Mouse (Mus musculus) midbrain, postnatal 0 days (tissue): ENCODE results near the gene H3f3a. TPM values are rescaled to one million over a fixed set of nuclear protein-coding genes. Genes with fewer than 3 reads are reported as not detected.

ENCODE experiments used
- ATAC-seq: fragments of 200-750 bp; cut with Nextera tagmentation; 2 replicates; pipeline ENCODE4 v1.8.0; 2017; ENCODE audit warnings: moderate number of reproducible peaks, mild to moderate bottlenecking, moderate TSS enrichment, moderate library complexity; ENCODE audit not compliant: low FRiP score
- DNase-seq: peaks from one replicate; pipeline ENCODE4 v3.0.0-alpha.2; 2015; ENCODE audit warnings: low spot score
- H3K27ac ChIP-seq: fragments of 300-500 bp; sonication (generic); 2 replicates; pipeline ENCODE4 v1.5.1; 2014; ENCODE audit warnings: low read depth, mild to moderate bottlenecking, low read length, mixed read lengths
- H3K27me3 ChIP-seq: fragments of 300-500 bp; sonication (generic); 2 replicates; pipeline ENCODE4 v1.6.1; 2014; ENCODE audit warnings: low read length, control low read depth, mixed read lengths; ENCODE audit not compliant: insufficient read depth
- H3K36me3 ChIP-seq: fragments of 300-500 bp; sonication (generic); 2 replicates; pipeline ENCODE4 v1.6.1; 2014; ENCODE audit warnings: low read length, control low read depth, mixed read lengths; ENCODE audit not compliant: insufficient read depth
- H3K4me1 ChIP-seq: fragments of 300-500 bp; sonication (generic); 2 replicates; pipeline ENCODE4 v1.6.1; 2014; ENCODE audit warnings: mild to moderate bottlenecking, control low read depth, antibody characterized with exemption, low read length, mixed read lengths; ENCODE audit not compliant: insufficient read depth
- H3K4me2 ChIP-seq: fragments of 300-500 bp; sonication (generic); 2 replicates; pipeline ENCODE4 v1.6.1; 2014; ENCODE audit warnings: low read depth, mild to moderate bottlenecking, low read length, mixed read lengths; ENCODE audit not compliant: poor library complexity, severe bottlenecking
- H3K4me3 ChIP-seq: fragments of 300-500 bp; sonication (generic); 2 replicates; pipeline ENCODE4 v1.5.1; 2014; ENCODE audit warnings: low read depth, mild to moderate bottlenecking, low read length, moderate library complexity
- H3K9ac ChIP-seq: fragments of 300-500 bp; sonication (generic); replicated peaks from 2 replicates; pipeline ENCODE4 v1.6.1; 2014; ENCODE audit warnings: mild to moderate bottlenecking, low read length, moderate library complexity, mixed read lengths; ENCODE audit not compliant: poor library complexity, severe bottlenecking
- H3K9me3 ChIP-seq: fragments of 300-500 bp; sonication (generic); 2 replicates; pipeline ENCODE4 v1.6.1; 2016; ENCODE audit warnings: low read length, control low read depth
- CTCF ChIP-seq: IDR thresholded peaks from 2 replicates; pipeline ENCODE4 v1.5.1; 2016; ENCODE audit warnings: antibody characterized with exemption, mild to moderate bottlenecking
- WGBS: fragments of 180-500 bp; shearing (Covaris S2); extraction: QIAGEN DNeasy Blood & Tissue Kit; methylation state at CpG from one replicate; pipeline ENCODE4 v1.1.7; 2014; 5-methylcytosine and 5-hydroxymethylcytosine counted together
- polyA plus RNA-seq: library from polyadenylated mRNA; unstranded; fragments of >200 nt; fragmentation: Nextera tagmentation; extraction: Ambion mirVana; gene quantifications from 2 replicates; pipeline ENCODE4 v1.2.1, GENCODE M21; 2015
- total RNA-seq: library from RNA; depleted of rRNA; stranded (reverse); fragments of >200 nt; gene quantifications from 2 replicates; pipeline ENCODE4 v1.2.3, GENCODE M21; 2014

H3f3a gene
- total and polyA plus RNA-seq, 2 experiments from 2014 or later: 1,783 to 2,039 TPM

DNA sequence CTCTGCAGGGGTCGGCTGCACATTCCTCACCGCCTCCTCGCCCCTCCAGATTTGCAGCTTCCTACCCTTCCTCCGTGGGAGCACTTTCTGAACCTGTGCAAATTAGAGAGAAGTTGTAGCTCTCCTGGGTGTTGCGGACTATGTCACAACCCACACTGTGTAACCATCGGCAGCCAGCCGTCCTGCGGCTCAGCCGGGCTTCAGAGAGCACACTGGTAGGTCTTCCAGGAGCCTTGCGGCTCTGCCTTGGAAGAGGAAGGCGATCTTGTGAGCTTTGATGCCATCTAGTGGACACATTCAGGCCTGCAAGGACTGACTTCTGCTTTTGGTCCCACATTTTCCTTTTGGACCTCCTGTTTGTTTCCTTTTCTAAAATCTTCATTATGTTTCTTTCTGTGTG, 49.9 kb downstream of the H3f3a start:
- no peak overlapping the region for H3K27ac ChIP-seq
- H3K9me3 ChIP-seq: no peaks in the 10 kb centered on the region
- H3K9ac ChIP-seq: peak overlapping the region; percentile 44
- H3K4me1 ChIP-seq: no peaks in the 10 kb centered on the region
- H3K4me3 ChIP-seq: peak overlapping the region; percentile 34
- WGBS: 2% methylated on average over 11 of the region's 11 CpGs
- peaks cover 7% of the 10 kb centered on the region; the same call in 1 of the 2 replicates for H3K27me3 ChIP-seq
- DNase-seq (peak; percentile 93), ATAC-seq (peak; percentile 67)
- H3K4me2 ChIP-seq: peak overlapping the region; percentile 59
- no peaks in the 10 kb centered on the region for H3K36me3 ChIP-seq
- peak; percentile 95 for TF ChIP-seq CTCF

DNA sequence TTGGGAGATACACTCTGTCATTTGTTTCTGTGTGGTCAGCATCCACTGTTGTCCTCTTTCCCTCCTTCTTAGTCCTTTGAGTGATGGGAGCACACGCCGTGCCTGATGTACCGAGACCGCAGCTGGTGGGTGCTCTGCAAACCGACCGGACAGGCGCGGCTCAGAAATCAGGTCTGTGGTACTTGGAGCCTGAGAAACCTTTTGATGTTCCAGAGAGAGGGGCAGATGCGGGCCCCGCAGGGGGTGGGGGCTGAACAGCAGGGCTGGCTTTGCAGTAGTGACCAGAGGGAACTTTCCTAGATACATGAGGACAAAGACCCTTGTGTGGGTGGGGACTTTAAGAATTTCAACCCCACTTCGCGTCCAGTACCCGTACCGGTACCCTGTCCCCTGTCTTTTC, 50.4 kb downstream of the H3f3a start:
- TF ChIP-seq CTCF: no peak
- ATAC-seq (peak; percentile 17; the same call in 1 of the 2 replicates), DNase-seq (peak; percentile 26)
- Histone ChIP-seq H3K4me1 (no peaks in the 10 kb centered on the region), H3K9me3 (no peaks in the 10 kb centered on the region), H3K9ac (peak overlapping the region; percentile 44), H3K27me3 (peaks cover 7% of the 10 kb centered on the region; the same call in 1 of the 2 replicates), H3K4me2 (peak overlapping the region; percentile 59), H3K27ac (no peak overlapping the region), H3K4me3 (peak overlapping the region; percentile 34), H3K36me3 (no peaks in the 10 kb centered on the region)
- 3% methylated on average over 14 of the region's 14 CpGs for WGBS

DNA sequence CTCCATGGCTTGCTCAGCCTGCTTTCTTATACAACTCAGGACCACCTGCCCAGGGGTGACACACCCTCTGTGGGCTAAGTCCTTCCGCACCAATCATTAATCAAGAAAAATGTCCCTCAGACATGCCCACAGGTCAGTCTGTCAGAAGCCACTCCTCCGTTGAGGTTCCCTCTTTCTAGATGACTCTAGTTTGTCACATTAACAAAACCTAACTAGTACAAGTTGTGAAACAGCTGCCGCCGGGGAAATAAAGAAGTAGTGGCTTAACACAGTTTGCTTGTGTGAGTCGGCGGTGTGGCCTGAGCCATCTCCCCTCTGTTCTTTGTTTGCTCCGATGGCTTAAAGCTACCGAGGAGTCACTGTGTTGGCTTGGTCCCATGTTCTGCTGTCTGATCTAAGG, 51.1 kb downstream of the H3f3a start:
- DNase-seq (no peak), ATAC-seq (no peak)
- Histone ChIP-seq H3K4me2 (no peak overlapping the region), H3K4me1 (no peaks in the 10 kb centered on the region), H3K27ac (no peak overlapping the region), H3K4me3 (no peak overlapping the region), H3K27me3 (peaks cover 7% of the 10 kb centered on the region; the same call in 1 of the 2 replicates), H3K9ac (no peak overlapping the region), H3K36me3 (no peaks in the 10 kb centered on the region), H3K9me3 (no peaks in the 10 kb centered on the region)
- WGBS: 78% methylated on average over 8 of the region's 8 CpGs
- no peak for TF ChIP-seq CTCF

DNA sequence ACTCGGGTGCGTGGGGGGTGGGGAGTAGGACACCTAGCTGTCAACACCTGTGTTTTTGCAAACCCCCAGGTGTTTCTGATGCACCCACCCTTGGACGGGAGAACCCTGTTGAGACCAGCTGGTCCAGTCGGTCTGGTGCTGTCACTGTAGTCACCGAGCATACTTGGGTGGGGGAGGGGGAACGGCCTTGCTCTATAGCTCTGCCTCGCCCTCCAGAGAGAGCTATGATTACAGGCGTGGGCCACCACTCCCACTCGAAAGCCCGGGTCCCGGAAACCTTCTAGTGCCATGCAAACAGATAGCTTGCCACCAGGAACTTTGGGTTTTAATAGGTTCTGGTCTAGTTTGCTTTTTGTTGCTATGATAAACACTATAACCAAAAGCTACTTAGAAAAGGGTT, 51.6 kb downstream of the H3f3a start:
- Histone ChIP-seq H3K4me2 (no peak overlapping the region), H3K9me3 (no peaks in the 10 kb centered on the region), H3K27me3 (peaks cover 7% of the 10 kb centered on the region; the same call in 1 of the 2 replicates), H3K4me1 (no peaks in the 10 kb centered on the region), H3K4me3 (no peak overlapping the region), H3K27ac (no peak overlapping the region), H3K36me3 (no peaks in the 10 kb centered on the region), H3K9ac (no peak overlapping the region)
- WGBS: 89% methylated on average over 11 of the region's 11 CpGs
- DNase-seq (no peak), ATAC-seq (no peak)
- TF ChIP-seq CTCF: no peak

DNA sequence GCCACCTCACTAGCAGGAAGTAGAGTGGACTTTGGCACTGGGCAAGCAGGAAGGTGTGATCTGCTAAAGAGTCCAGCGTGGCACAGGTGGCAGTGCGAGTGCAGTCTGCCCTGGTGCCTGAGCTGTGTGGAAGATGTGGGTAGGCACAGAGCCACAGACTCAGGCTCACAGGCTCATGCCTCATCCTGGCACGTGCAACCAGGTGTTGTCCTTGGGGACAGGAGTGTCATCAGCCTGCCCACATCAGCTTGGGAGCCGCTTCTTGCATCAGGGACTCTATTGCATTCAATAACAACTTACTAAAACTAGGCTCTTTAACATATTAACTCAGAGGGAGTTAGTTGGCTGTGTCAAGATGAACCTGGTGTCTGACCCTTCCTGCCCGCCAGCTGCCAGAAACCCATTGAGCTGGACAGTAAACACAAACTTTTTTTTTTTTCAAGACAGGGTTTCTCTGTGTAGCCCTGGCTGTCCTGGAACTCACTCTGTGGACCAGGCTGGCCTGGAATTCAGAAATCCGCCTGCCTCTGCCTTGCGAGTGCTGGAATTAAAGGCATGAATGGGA, 55.7 kb downstream of the H3f3a start:
- 95% methylated on average over 7 of the region's 7 CpGs for WGBS

DNA sequence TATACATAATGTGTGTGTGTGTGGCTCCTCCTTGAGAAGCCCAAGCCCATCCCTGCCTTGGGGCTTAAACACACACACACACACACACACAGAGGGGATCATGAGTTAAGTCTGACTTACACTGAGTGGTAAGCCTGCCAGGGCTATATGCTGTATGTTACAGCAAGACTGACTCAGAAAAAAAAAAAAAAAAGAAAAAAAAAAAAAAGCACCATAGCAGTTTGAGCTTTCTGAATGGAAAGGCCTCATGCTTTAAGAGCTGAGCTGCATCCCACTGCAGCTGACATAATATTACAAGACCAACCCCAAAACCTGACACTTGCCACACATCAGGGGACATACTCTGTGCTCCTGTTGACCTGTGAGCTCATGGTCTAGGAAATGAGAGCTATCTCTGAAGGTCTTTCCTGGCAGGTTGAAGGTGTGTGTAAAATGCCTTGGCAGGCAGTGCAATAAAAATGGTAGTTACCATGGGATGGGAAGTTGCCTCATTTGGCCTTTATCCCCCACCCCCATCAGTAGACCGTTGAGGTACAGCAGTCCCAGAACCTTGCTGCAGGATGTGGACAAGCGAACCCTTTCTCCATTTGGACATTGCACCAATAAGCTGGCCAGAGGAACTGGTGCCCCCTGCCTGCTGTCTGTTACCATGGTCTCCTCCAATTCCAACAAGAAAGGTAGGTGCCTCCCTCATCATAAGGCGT, 56.3 kb downstream of the H3f3a start:
- Histone ChIP-seq H3K9ac (no peak overlapping the region), H3K9me3 (no peaks in the 10 kb centered on the region), H3K36me3 (peaks cover 17% of the 10 kb centered on the region), H3K27ac (no peak overlapping the region), H3K27me3 (no peaks in the 10 kb centered on the region), H3K4me2 (no peak overlapping the region), H3K4me3 (no peak overlapping the region), H3K4me1 (no peaks in the 10 kb centered on the region)
- no peak for DNase-seq
- TF ChIP-seq CTCF: peak; percentile 17
- WGBS: 92% methylated on average over 3 of the region's 3 CpGs
- ATAC-seq: no peak

More for the DNA sequence above, 55.7 kb downstream of the H3f3a start:
- no peaks in the 10 kb centered on the region for H3K9me3 ChIP-seq
- ATAC-seq: no peak
- H3K9ac ChIP-seq: no peak overlapping the region
- H3K36me3 ChIP-seq: peaks cover 11% of the 10 kb centered on the region; the same call in 1 of the 2 replicates
- no peaks in the 10 kb centered on the region for H3K4me1 ChIP-seq
- H3K4me2 ChIP-seq: no peak overlapping the region
- H3K27me3 ChIP-seq: peaks cover 4% of the 10 kb centered on the region; the same call in 1 of the 2 replicates
- no peak overlapping the region for H3K4me3 ChIP-seq
- no peak for DNase-seq
- no peak for TF ChIP-seq CTCF
- no peak overlapping the region for H3K27ac ChIP-seq
